Mouse (Mus musculus) bone marrow macrophage, adult 2 months (primary cell): ENCODE results near the gene 1700023F06Rik. TPM values are rescaled to one million over a fixed set of nuclear protein-coding genes. Genes with fewer than 3 reads are reported as not detected.

Experiments
- H3K27ac ChIP-seq: 2 replicates; pipeline ENCODE4 v1.5.1; 2012; ENCODE audit warnings: low read depth, low read length; ENCODE audit not compliant: insufficient read depth
- H3K4me1 ChIP-seq: 2 replicates; pipeline ENCODE4 v1.6.1; 2012; ENCODE audit warnings: low read length; ENCODE audit not compliant: control insufficient read depth, insufficient read depth
- H3K4me3 ChIP-seq: 2 replicates; pipeline ENCODE4 v1.5.1; 2012; ENCODE audit warnings: mild to moderate bottlenecking, low read length, moderate library complexity; ENCODE audit not compliant: insufficient read depth
- CTCF ChIP-seq: IDR thresholded peaks from 2 replicates; pipeline ENCODE4 v1.5.1; 2012; ENCODE audit warnings: low read depth, mild to moderate bottlenecking, low read length, moderate library complexity
- POLR2A ChIP-seq: IDR thresholded peaks from 2 replicates; pipeline ENCODE4 v1.6.1; 2012; ENCODE audit warnings: mild to moderate bottlenecking, low read depth, low read length, borderline replicate concordance
- polyA plus RNA-seq: library from polyadenylated mRNA; stranded (reverse); fragments of >200 nt; gene quantifications from 2 replicates; pipeline ENCODE4 v1.2.4, GENCODE M21; 2012; ENCODE audit not compliant: missing spikeins, insufficient read depth, insufficient read length

1700023F06Rik gene
- polyA plus RNA-seq, 1 experiment, result not detected

DNA sequence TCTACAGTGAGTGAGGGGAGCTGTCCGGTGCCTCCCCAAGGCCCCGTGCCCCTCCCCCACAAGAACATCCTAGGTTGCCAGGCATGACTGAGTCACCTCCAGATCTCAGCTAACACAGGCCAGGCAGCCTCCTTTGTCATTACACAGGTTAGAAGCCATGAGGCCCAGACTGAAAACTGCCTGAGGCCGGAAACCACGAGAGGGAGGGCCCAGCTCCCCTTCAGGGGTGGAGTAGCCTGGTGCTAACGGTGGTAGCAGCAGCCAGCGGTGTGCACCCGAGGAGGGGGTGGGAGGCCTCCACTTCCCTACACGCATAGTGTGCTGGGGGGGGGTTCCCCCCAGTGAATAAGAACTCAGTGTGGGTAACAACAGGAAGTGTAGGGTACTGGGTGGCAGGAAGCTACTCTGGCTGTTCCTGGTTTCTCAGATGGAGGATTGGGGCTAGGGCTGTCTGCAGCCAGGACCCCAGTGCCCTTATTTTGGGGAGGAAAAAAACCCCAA lies 33.4 kb downstream of the 1700023F06Rik start:
- Histone ChIP-seq H3K4me3 (peak overlapping the region; percentile 88), H3K4me1 (peaks cover 60% of the 10 kb centered on the region), H3K27ac (peak overlapping the region; percentile 88)
- TF ChIP-seq POLR2A (no peak), CTCF (no peak)

DNA sequence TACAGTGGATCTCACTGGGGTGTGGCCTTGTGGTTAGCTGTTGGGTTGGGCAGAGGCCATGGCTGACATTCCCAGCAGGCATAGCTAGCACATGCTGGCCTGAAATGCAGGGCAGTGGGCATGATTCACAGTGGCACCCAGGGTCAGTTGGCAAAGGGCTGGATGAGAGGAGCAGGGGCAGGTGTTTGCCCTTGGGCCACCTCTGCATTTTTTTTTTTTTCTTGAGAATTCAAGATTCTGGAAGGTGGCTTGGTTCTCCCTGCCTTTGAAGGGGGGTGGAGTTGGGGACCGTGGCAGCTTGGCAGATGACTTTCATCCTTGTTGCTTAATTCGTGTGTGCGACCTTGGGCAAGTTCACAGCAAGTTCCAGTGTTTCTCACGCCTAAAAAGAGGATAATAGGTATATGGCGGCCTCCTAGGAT lies 33.9 kb downstream of the 1700023F06Rik start:
- Histone ChIP-seq H3K4me3 (peak overlapping the region; percentile 88), H3K27ac (peak overlapping the region; percentile 88), H3K4me1 (peaks cover 60% of the 10 kb centered on the region)
- TF ChIP-seq POLR2A, result no peak
- TF ChIP-seq CTCF, result no peak

DNA sequence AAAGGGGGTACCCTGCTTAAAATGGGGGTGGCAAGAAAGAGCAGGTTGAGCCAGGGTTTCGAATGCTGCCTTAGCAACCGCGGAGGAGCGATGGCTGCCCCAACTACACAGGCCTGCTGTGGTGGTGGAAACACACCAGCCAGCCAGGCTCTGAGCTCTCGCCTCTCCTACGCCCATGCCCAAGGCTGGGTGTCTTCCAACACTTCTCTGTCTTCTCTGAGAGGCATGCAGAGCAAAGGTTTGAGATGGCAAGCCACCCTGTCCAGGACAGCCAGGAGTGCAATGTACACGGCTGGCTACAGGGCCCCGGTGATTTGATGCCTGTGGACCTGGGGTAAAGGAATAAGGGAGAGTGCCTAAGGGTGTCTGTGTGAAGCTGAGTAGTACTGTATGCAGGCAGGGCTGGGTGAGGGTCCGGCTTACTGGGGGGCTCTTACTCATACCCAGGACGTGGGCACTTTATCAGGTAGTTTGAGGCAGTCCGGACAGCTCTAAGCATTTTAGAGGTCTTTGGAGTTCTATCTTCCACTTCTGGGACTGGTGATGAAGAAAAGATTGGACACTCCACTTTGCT lies 34.5 kb downstream of the 1700023F06Rik start:
- H3K4me3 ChIP-seq, result peak overlapping the region; percentile 88
- TF ChIP-seq POLR2A (no peak), CTCF (no peak)
- H3K4me1 ChIP-seq, result peaks cover 59% of the 10 kb centered on the region
- H3K27ac ChIP-seq, result peak overlapping the region; percentile 88

DNA sequence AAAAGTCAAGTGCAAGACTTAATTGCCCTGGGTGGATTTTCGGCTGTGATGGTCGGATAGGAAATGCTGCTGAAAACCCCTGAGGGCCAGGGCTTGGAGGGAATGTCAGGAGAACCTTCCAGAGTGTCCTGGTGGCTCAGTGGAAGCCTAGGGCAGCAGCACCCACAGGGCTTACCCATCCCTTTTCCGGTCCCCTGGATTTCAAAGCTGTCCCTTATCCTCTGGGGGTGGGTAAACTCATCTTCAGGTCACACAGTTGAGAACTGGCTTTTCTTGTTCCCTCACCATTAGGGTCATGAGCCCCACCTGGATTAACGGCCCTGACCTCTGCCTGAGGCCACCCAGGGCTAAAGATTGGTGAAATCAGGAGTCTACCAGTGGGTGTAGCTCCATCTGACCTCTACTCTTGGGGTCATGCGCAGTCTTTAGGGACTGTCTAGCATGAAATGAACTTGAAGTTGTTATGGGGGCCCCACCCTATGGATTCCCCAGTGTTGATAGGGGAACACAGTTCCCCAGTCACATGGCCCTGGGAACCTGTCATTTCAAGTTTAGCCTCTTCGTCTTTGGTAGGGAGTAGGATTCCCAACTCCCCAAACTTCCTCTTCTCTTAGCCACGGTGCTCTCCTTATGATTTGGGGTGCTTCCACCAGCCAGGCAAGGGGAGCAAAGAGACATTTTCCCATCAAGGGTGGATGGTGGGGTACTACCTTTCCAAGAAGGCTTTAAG lies 35.2 kb downstream of the 1700023F06Rik start:
- peak overlapping the region; percentile 88 for H3K27ac ChIP-seq
- H3K4me1 ChIP-seq, result peaks cover 53% of the 10 kb centered on the region
- H3K4me3 ChIP-seq, result peak overlapping the region; percentile 88
- TF ChIP-seq CTCF, result no peak
- TF ChIP-seq POLR2A, result no peak

DNA sequence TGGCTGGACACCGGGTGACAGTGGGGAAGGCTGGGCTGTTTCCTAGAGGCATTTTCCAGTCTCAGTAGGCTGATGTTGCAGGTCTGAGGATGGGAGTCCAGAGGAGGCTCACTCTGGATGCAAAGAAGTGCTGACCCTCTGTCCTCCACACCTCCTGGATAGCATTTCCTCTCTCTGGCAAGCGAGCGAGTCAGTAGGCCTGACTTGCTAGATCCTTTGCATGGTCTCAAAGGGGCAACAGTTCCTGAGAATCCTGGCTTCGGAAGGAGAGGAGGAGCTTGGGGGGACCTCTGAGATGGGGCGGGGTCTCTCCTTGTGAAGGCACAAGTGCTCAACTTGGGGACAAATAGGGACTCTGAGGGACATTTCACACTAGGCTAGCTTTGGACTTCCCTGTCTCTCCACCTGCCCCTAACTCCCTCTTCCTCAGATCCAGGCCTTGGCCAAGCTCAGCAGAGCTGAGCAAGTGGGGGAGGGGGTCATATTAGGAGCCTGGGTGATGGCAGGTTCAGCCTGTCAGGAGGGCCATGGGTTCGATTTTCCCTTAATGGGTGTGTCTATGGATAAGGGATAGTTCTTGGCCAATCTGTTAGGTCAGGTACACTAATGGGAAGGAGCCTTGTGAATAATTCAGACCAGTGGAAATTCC lies 35.8 kb downstream of the 1700023F06Rik start:
- Histone ChIP-seq H3K27ac (peak overlapping the region; percentile 88), H3K4me1 (peaks cover 50% of the 10 kb centered on the region), H3K4me3 (peak overlapping the region; percentile 88)
- TF ChIP-seq POLR2A (no peak), CTCF (no peak)

DNA sequence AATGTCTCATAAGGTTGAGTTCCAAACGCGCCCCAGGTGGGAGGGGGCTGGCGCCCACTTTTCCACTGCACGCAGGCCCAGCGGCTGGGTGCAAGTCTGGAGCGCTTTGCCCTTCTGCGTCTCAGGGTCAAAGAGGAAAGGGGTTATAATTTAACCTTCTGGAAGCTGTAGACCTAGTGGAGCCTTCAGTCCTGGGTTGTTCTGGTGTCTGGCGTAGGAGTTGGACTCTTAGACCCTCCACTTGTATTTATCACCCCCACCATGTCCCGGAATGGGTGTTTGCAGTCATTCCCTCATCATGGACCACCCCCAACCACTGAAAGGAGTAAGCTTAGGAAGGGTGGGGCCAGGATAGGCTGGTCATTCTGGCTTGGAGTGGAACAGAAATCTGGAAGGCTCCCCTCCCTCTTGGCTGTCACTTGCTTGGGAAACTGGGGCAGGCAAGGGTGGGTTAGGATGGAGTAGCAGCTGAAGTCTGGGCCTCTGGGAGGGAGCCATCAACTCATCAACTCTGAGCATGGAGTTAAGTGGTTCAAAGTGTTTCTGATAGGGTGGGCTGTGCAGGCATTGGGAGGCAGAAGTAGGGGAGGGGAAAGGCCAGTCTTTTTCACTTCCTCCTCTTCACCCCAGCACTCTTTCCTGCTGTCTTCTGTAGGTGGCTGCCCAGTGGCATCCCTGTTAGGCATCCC lies 36.5 kb downstream of the 1700023F06Rik start:
- peaks cover 44% of the 10 kb centered on the region for H3K4me1 ChIP-seq
- TF ChIP-seq POLR2A (no peak), CTCF (no peak)
- peak overlapping the region; percentile 88 for H3K4me3 ChIP-seq
- H3K27ac ChIP-seq, result peak overlapping the region; percentile 88

DNA sequence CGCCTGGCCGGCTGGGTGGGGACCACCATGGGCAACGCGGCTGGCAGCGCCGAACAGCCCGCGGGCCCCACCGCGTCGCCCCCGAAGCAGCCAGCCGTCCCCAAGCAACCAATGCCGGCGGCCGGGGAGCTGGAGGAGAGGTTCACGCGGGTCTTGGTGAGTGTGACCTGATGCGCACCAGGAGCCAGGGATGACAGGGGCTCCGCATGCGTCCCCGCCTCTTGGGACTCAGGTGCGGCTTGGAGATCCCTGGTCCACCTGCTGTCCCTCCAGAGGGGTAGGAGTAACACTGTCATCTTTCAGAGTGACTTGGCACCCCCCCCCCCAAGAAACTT lies 37.1 kb downstream of the 1700023F06Rik start:
- peaks cover 38% of the 10 kb centered on the region for H3K4me1 ChIP-seq
- peak overlapping the region; percentile 88 for H3K4me3 ChIP-seq
- no peak for TF ChIP-seq POLR2A
- no peak for TF ChIP-seq CTCF
- peak overlapping the region; percentile 88 for H3K27ac ChIP-seq

DNA sequence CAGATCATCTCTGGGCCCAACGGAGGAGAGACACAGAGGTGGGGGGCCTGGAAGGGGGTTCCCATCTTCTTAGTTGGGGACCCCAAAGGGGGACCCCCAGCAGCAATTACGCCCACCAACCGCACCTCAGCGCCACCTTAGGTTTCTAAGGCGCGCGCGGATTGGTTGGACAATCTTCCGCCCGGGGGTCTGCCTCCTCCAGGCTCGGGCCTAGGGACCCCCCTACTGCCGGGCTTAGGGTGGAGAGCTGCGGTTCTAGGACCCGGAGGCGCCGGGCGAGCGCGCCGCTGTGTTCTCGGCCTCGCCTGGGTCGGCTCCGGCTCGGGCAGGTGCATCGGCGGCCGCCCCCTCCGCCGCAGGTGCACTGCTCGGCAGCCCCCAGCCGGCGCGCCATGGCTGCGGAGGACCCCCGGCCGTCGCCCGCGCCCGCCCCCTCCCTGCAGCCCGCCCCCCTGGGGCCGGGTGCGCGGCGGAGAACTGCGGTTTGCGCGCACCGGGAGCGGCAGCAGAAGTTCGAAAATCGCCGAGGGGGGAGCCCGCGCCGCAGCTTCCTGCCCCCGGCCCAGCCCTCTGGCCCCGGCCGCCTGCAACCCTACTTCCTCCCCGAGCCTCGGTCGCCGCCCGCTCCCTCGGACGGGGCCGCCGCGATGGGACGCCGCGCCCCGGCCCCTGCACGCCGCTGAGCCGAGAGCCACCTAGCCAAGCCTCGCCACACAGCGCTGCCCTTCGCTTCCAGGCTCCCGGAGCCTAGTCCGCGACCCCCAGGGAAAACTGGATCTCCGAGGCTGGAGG lies 37.7 kb downstream of the 1700023F06Rik start, which contains the start of gene Fmnl1:
Gene Fmnl1, plus strand, starts transcription at position 614 of the 792 bp plus-strand sequence.
- H3K4me1 ChIP-seq, result peaks cover 33% of the 10 kb centered on the region

DNA sequence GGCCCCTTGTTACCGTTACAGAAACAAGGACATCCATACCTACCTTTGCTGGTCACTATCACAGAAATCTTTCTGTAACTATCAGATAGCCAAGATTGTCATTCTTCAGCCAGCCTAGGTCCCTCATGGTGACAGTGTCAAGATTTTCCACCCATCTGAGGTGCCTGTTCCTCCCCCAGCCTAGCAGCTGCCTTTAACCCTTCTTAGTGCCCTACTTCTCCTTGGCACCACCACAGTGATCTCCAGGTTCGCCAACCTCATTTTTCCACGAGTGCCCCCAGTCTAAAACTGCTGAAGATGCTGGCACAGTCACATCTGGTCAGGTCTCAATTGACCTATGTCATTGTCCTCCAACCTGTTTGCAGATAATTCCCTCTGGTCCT lies 38.3 kb downstream of the 1700023F06Rik start:
- Histone ChIP-seq H3K27ac (no peak overlapping the region), H3K4me1 (peaks cover 28% of the 10 kb centered on the region), H3K4me3 (peak overlapping the region; percentile 88; the same call in 1 of the 2 replicates)
- no peak for TF ChIP-seq CTCF
- TF ChIP-seq POLR2A, result no peak

More for the DNA sequence above, 37.7 kb downstream of the 1700023F06Rik start, which contains the start of gene Fmnl1:
- no peak for TF ChIP-seq POLR2A
- TF ChIP-seq CTCF, result no peak
- peak within 1 kb of the TSS; percentile 88 for H3K27ac ChIP-seq
- H3K4me3 ChIP-seq, result peak within 1 kb of the TSS; percentile 88
